Mouse (Mus musculus) stomach, postnatal 0 days (tissue): ENCODE data around the gene Chmp2b. TPM values are rescaled to one million over a fixed set of nuclear protein-coding genes. Genes with fewer than 3 reads are reported as not detected.
A peak's percentile ranks its signal among the peaks of the same experiment; 100 is the strongest.

Source experiments
- ATAC-seq: fragments of 200-750 bp; cut with Nextera tagmentation; 2 replicates; pipeline ENCODE4 v1.8.0; 2017; ENCODE audit not compliant: low FRiP score, low TSS enrichment
- DNase-seq: peaks from one replicate; pipeline ENCODE4 v3.0.0-alpha.2; 2016; ENCODE audit warnings: low spot score
- H3K27ac ChIP-seq: fragments of 300-500 bp; sonication (generic); replicated peaks from 2 replicates; pipeline ENCODE4 v1.5.1; 2014; ENCODE audit warnings: mild to moderate bottlenecking, control low read depth
- H3K27me3 ChIP-seq: fragments of 300-500 bp; sonication (generic); 2 replicates; pipeline ENCODE4 v1.6.1; 2014; ENCODE audit warnings: low read length; ENCODE audit not compliant: control insufficient read depth, insufficient read depth
- H3K36me3 ChIP-seq: fragments of 300-500 bp; sonication (generic); 2 replicates; pipeline ENCODE4 v1.6.1; 2014; ENCODE audit warnings: low read length, mixed read lengths; ENCODE audit not compliant: control insufficient read depth, insufficient read depth
- H3K4me1 ChIP-seq: fragments of 300-500 bp; sonication (generic); replicated peaks from 2 replicates; pipeline ENCODE4 v1.6.1; 2014; ENCODE audit warnings: antibody characterized with exemption; ENCODE audit not compliant: control insufficient read depth, insufficient read depth
- H3K4me2 ChIP-seq: fragments of 300-500 bp; sonication (generic); replicated peaks from 2 replicates; pipeline ENCODE4 v1.6.1; 2014; ENCODE audit warnings: low read depth, mild to moderate bottlenecking, control low read depth, moderate library complexity
- H3K4me3 ChIP-seq: fragments of 300-500 bp; sonication (generic); 2 replicates; pipeline ENCODE4 v1.5.1; 2014; ENCODE audit warnings: low read depth, low read length, control low read depth
- H3K9ac ChIP-seq: fragments of 300-500 bp; sonication (generic); 2 replicates; pipeline ENCODE4 v1.6.1; 2014; ENCODE audit warnings: mild to moderate bottlenecking, low read length, control low read depth, mixed read lengths
- H3K9me3 ChIP-seq: fragments of 300-500 bp; sonication (generic); 2 replicates; pipeline ENCODE4 v1.6.1; 2016; ENCODE audit warnings: low read length; ENCODE audit not compliant: control insufficient read depth
- CTCF ChIP-seq: IDR thresholded peaks from 2 replicates; pipeline ENCODE4 v1.5.1; 2016; ENCODE audit warnings: antibody characterized with exemption, low read depth, mild to moderate bottlenecking, moderate library complexity
- EP300 ChIP-seq: optimal IDR thresholded peaks from 2 replicates; pipeline ENCODE3; 2016; ENCODE audit warnings: antibody characterized with exemption
- WGBS: fragments of 180-500 bp; shearing (Covaris S2); extraction: QIAGEN DNeasy Blood & Tissue Kit; methylation state at CpG from one replicate; pipeline ENCODE4 v1.1.7; 2014; 5-methylcytosine and 5-hydroxymethylcytosine counted together
- polyA plus RNA-seq: library from polyadenylated mRNA; unstranded; fragments of >200 nt; fragmentation: Nextera tagmentation; extraction: Ambion mirVana; gene quantifications from 2 replicates; pipeline ENCODE4 v1.2.1, GENCODE M21; 2015

The Chmp2b gene
- polyA plus RNA-seq, 1 experiment from 2014 or later, result 131 TPM

GRCm38 (mm10) chr16:65577298-65578029 is 14.9 kb upstream of the Chmp2b start:
- no peak overlapping the region for H3K27ac ChIP-seq
- ATAC-seq (no peak), DNase-seq (no peak)
- H3K9ac ChIP-seq, result no peak overlapping the region
- no peak overlapping the region for H3K4me3 ChIP-seq
- H3K4me2 ChIP-seq, result no peak overlapping the region
- H3K27me3 ChIP-seq, result no peaks in the 10 kb centered on the region
- no peaks in the 10 kb centered on the region for H3K9me3 ChIP-seq
- WGBS, result 54% methylated on average over 6 of the region's 6 CpGs
- no peaks in the 10 kb centered on the region for H3K36me3 ChIP-seq
- no peaks in the 10 kb centered on the region for H3K4me1 ChIP-seq
- TF ChIP-seq EP300, result no peak

- no peak for TF ChIP-seq EP300
- TF ChIP-seq CTCF, result no peak
Observed at GRCm38 (mm10) chr16:65568853-65569252, 6.3 kb upstream of the Chmp2b start.

GRCm38 (mm10) chr16:65564951-65565350 is 2.4 kb upstream of the Chmp2b start:
- ATAC-seq, result peak; percentile 68
- no peak overlapping the region for H3K4me3 ChIP-seq
- no peaks in the 10 kb centered on the region for H3K9me3 ChIP-seq
- H3K27me3 ChIP-seq, result no peaks in the 10 kb centered on the region
- H3K4me1 ChIP-seq, result no peaks in the 10 kb centered on the region
- no peak overlapping the region for H3K9ac ChIP-seq
- DNase-seq, result no peak
- H3K27ac ChIP-seq, result no peak overlapping the region
- TF ChIP-seq CTCF (no peak), EP300 (no peak)
- WGBS, result 71% methylated on average over 1 of the region's 1 CpGs
- no peaks in the 10 kb centered on the region for H3K36me3 ChIP-seq
- H3K4me2 ChIP-seq, result no peak overlapping the region

More at GRCm38 (mm10) chr16:65568853-65569252, 6.3 kb upstream of the Chmp2b start:
- Histone ChIP-seq H3K4me1 (no peaks in the 10 kb centered on the region), H3K4me2 (no peak overlapping the region), H3K9ac (no peak overlapping the region), H3K27me3 (no peaks in the 10 kb centered on the region), H3K36me3 (no peaks in the 10 kb centered on the region), H3K9me3 (no peaks in the 10 kb centered on the region), H3K27ac (no peak overlapping the region), H3K4me3 (no peak overlapping the region)
- 77% methylated on average over 4 of the region's 4 CpGs for WGBS
- ATAC-seq (no peak), DNase-seq (no peak)

- H3K27me3 ChIP-seq, result no peaks in the 10 kb centered on the region
- H3K27ac ChIP-seq, result no peak overlapping the region
- H3K4me3 ChIP-seq, result no peak overlapping the region
- H3K9me3 ChIP-seq, result no peaks in the 10 kb centered on the region
- TF ChIP-seq CTCF, result no peak
- TF ChIP-seq EP300, result no peak
- ATAC-seq (no peak), DNase-seq (no peak)
- no peak overlapping the region for H3K4me2 ChIP-seq
- H3K36me3 ChIP-seq, result no peaks in the 10 kb centered on the region
- 62% methylated on average over 8 of the region's 8 CpGs for WGBS
- no peaks in the 10 kb centered on the region for H3K4me1 ChIP-seq
- no peak overlapping the region for H3K9ac ChIP-seq
Observed at GRCm38 (mm10) chr16:65564306-65564705, 1.8 kb upstream of the Chmp2b start.

- no peaks in the 10 kb centered on the region for H3K4me1 ChIP-seq
- TF ChIP-seq CTCF, result no peak
- TF ChIP-seq EP300, result no peak
- peak overlapping the region; percentile 97 for H3K9ac ChIP-seq
- peak overlapping the region; percentile 98 for H3K4me3 ChIP-seq
- peak overlapping the region; percentile 76 for H3K4me2 ChIP-seq
- WGBS, result 2% methylated on average over 10 of the region's 10 CpGs
- DNase-seq (no peak), ATAC-seq (no peak; the same call in 1 of the 2 replicates)
- no peaks in the 10 kb centered on the region for H3K36me3 ChIP-seq
- H3K9me3 ChIP-seq, result no peaks in the 10 kb centered on the region
- H3K27me3 ChIP-seq, result no peaks in the 10 kb centered on the region
- H3K27ac ChIP-seq, result no peak overlapping the region
Observed at GRCm38 (mm10) chr16:65562864-65563206, 309 bp upstream of the Chmp2b start.
